Mouse (Mus musculus): Measurements from ENCODE around the gene Lsm3. TPM values are rescaled to one million over a fixed set of nuclear protein-coding genes. Genes with fewer than 3 reads are reported as not detected.

The Lsm3 gene
- polyA plus RNA-seq, 1 experiment: 35.8 TPM

DNA sequence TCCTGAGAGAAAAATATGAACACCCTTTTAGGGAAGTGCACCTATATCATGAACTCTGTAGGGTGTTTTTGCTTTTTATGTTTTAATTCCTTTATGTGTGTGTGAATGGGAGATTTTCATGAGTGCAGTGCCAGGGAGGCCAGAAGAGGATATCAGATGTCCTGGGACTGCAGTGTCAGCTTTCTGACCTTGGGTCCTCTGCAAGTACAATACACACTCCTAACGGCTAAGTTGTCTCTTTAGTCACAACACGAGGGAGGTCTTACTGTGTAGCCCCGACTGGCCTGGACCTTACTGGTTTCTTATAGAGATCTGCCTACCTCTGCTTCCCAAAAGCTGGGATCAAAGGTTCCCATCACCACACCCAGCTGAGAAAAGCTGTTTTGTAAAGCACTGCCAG, 37.0 kb downstream of the Lsm3 start:
- no peak for DNase-seq (ENCODE audit: low read depth)

DNA sequence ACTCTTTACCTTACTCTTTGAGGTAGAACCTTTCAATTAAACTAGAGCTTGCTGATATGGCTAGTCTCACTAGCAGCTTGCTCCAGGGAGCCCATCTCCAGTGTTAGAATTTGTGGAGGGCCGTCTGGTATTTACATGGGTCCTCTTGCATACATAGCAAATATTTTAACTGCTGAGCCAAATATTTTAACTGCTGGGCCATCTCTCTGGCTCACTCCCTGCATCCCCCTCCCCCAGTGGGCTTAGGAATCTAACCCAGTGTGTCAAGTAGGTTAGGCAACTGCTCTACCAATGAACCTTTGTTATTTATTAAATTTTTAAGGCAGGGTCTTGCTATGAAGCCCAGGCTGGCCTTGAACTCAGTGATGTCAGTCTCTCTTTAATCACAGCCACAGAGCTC, 42.8 kb downstream of the Lsm3 start:
- no peak for DNase-seq (ENCODE audit: low read depth)

DNA sequence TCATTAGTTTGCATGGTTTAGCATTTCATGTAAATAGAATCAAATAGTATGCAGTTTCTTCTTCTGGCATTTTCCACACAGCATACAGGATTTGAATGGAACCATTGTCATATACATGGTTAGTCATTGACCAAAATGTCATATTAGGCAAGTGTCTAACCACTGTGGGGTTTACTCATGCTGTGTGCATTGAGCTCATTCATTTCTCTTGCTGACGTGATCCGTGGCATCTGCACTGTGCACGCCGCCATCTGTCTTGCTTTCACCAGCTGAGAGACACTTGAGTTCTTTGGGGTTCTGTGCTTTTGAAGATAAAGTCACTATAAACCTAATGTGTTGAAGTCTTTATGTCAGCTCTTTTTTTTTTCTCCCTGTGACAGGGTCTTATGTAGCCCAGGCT, 43.6 kb downstream of the Lsm3 start:
- no peak for DNase-seq (ENCODE audit: low read depth)

DNA sequence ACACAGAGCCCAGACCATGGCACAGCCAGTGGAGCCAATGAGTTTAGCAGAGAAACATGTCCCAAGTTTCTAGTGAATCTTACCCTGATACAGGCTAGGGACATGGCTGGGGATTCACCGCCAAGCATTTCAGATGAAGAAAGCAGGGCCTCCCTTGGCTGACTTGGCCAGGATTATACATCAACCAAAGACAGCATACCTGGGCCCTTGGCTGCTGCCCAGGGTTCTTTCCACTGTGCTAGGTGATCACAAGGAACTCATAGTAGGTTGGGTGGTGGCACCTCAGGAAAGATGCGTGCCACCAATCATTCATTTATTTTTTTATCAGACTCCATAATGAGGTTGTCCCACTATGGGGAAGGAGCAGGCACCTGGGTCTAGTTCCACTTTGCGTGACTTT, 44.5 kb downstream of the Lsm3 start:
- DNase-seq (ENCODE audit: low read depth): no peak

DNA sequence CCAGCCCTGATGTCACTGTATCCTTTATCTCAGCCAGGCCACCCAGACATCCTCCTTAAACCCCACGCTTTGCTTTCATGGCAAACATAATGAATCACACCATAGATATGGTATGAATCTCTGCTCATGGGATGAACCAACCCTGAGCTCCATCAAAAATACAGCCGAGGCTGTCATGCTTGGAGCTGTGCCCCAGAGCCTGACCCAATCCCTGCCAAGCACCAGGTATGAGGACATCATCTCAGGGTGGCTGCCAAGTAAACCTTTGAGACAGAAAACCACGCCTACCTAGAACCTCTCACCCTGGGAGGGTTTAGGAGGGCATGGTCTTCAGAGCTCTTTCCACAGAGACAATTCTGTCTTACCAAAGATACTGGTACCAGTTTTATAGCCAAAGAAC, 47.3 kb downstream of the Lsm3 start:
- DNase-seq (ENCODE audit: low read depth): no peak

DNA sequence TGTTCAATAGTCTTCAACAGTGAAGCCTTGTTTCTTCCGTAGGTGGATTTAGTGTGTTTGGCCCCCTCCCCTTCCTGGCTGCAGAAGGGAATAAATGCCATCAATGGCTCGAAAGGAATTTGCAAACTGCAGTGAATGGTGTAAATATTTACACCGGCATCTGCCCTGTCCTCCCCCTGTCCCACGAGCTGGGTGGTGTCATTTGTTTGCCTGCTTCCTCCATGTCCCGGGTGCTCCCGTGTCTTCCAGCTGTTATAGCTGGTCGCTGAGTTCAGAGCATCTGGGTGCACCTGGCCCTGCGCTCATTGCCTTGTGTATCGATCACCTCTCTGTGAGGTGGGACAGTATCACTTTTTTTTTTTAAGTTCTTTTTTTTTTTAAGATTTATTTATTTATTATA, 50.7 kb downstream of the Lsm3 start:
- no peak for DNase-seq (ENCODE audit: low read depth)

Other genes starting within 250 kb of the Lsm3 start
- not detected in 2 replicates for gene Wnt7a, start 104.6 kb upstream of the Lsm3 start, polyA plus RNA-seq (2012; rRNA removed)
- 5.8 and 6.0 TPM in 2 replicates for gene Chchd4, start 42.4 kb upstream of the Lsm3 start, polyA plus RNA-seq (2012; rRNA removed)
- gene Tmem43, start 42.2 kb upstream of the Lsm3 start, polyA plus RNA-seq (2012; rRNA removed): 91.3 and 109 TPM in 2 replicates
- gene Xpc, start within 50 bp of the Lsm3 start, polyA plus RNA-seq (2012; rRNA removed): 12.1 and 14.3 TPM in 2 replicates
- 51.6 and 58.7 TPM in 2 replicates for gene Slc6a6, start 168.1 kb downstream of the Lsm3 start, polyA plus RNA-seq (2012; rRNA removed)

Measured in gonadal fat pad, adult 2 months (tissue).